Mouse (Mus musculus) heart, adult 2 months (tissue): ENCODE data around the gene Zbtb8os.
A peak's percentile ranks its signal among the peaks of the same experiment; 100 is the strongest.

Experiments used
- CTCF ChIP-seq: fragments of 200-600 bp; IDR thresholded peaks from 2 replicates; pipeline ENCODE4 v1.8.1; 2022; ENCODE audit warnings: antibody characterized with exemption, mild to moderate bottlenecking, moderate library complexity
- EP300 ChIP-seq: fragments of 200-500 bp; IDR thresholded peaks from 2 replicates; pipeline ENCODE4 v1.6.1; 2011; ENCODE audit warnings: low read depth, low read length, control low read depth; ENCODE audit not compliant: insufficient read depth
- POLR2A ChIP-seq: fragments of 200-500 bp; IDR thresholded peaks from 2 replicates; pipeline ENCODE4 v1.6.1; 2011; ENCODE audit warnings: mild to moderate bottlenecking, low read depth, low read length, control low read depth; ENCODE audit not compliant: insufficient read depth

- TF ChIP-seq POLR2A = no peak
- no peak for TF ChIP-seq EP300
- TF ChIP-seq CTCF = 0 out of 2 replicates have a peak, but pooled peaks have one; percentile 15
Observed at GRCm38 (mm10) chr4:129286683-129287471, 48.6 kb upstream of the Zbtb8os start.
